Mouse (Mus musculus): Measurements from ENCODE around the gene Ech1. TPM values are rescaled to one million over a fixed set of nuclear protein-coding genes. Genes with fewer than 3 reads are reported as not detected.
A peak's percentile ranks its signal among the peaks of the same experiment; 100 is the strongest.

The Ech1 gene
- total and polyA plus RNA-seq, 2 experiments from 2014 or later = 806 to 823 TPM

DNA sequence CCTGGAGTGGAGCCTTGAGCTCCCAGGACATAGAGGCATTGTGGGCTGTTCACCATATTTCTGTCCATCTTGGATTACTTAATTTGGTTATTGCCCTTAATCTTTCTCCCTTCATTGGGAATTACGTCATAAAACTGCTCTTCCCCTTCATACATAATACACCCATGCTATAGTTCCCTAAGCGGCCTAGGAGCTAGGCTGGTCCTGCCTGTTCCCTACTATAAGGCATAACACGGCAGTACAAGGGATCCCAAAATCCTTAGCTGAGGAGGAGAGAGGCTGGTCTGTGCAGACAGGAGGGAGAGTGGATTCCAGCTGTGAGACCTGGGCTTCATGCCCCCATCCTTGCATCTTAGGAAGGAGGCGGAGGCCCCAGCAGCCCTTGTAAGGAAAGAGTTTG, 7.1 kb upstream of the Ech1 start:
- Histone ChIP-seq H3K4me3 (ENCODE audit: low read depth, low read length) (no peak overlapping the region), H3K9ac (replicated peaks; ENCODE audit: low read depth, low read length) (no peak overlapping the region)
- WGBS = 79% methylated on average over 4 of the region's 4 CpGs

DNA sequence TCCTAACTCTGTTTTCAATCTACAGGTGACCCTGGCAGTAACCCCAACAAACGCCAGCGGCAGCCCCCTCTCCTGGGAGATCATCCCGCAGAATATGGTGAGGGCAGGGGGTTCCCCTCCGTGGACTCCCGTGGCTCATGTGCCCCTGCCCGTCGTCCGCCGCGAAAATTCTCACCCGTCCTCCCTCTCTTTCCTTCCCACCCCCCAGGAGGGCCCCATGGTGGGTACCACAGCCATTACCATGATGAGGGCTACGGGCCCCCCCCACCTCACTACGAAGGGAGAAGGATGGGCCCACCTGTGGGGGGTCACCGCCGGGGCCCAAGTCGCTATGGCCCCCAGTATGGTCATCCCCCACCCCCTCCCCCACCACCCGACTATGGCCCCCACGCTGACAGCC, 6.6 kb upstream of the Ech1 start:
- Histone ChIP-seq H3K27me3 (ENCODE audit: control insufficient read depth, insufficient read depth, low read length) (no peaks in the 10 kb centered on the region), H3K36me3 (replicated peaks; ENCODE audit: control insufficient read depth, insufficient read depth, low read length) (peaks cover 96% of the 10 kb centered on the region), H3K4me2 (ENCODE audit: low read depth, low read length) (no peak overlapping the region), H3K9me3 (replicated peaks; ENCODE audit: control insufficient read depth, low read length) (no peaks in the 10 kb centered on the region), H3K4me1 (ENCODE audit: control insufficient read depth, insufficient read depth) (peaks cover 17% of the 10 kb centered on the region), H3K27ac (ENCODE audit: low read depth) (0 out of 2 replicates have a peak overlapping the region, but pooled peaks have one; percentile 39), H3K9ac (replicated peaks; ENCODE audit: low read depth, low read length) (no peak overlapping the region), H3K4me3 (ENCODE audit: low read depth, low read length) (no peak overlapping the region)
- ATAC-seq (ENCODE audit: insufficient read depth, low read depth) (no peak), DNase-seq (ENCODE audit: low spot score) (no peak)
- no peak for TF ChIP-seq EP300 (IDR thresholded peaks at IDR 0.05; ENCODE audit: low read depth)
- no peak for TF ChIP-seq CTCF (IDR thresholded peaks at IDR 0.05; ENCODE audit: low read depth)
- WGBS = 81% methylated on average over 18 of the region's 18 CpGs

More for the DNA sequence above, 7.1 kb upstream of the Ech1 start:
- peaks cover 21% of the 10 kb centered on the region for H3K4me1 ChIP-seq (ENCODE audit: control insufficient read depth, insufficient read depth)
- H3K4me2 ChIP-seq (ENCODE audit: low read depth, low read length) = no peak overlapping the region
- H3K27ac ChIP-seq (ENCODE audit: low read depth) = peak overlapping the region; percentile 39; the same call in 1 of the 2 replicates
- H3K9me3 ChIP-seq (replicated peaks; ENCODE audit: control insufficient read depth, low read length) = no peaks in the 10 kb centered on the region
- DNase-seq (ENCODE audit: low spot score) = no peak
- H3K36me3 ChIP-seq (replicated peaks; ENCODE audit: control insufficient read depth, insufficient read depth, low read length) = peaks cover 98% of the 10 kb centered on the region
- H3K27me3 ChIP-seq (ENCODE audit: control insufficient read depth, insufficient read depth, low read length) = no peaks in the 10 kb centered on the region
- TF ChIP-seq EP300 (IDR thresholded peaks at IDR 0.05; ENCODE audit: low read depth) (no peak), CTCF (IDR thresholded peaks at IDR 0.05; ENCODE audit: low read depth) (no peak)
- no peak for ATAC-seq (ENCODE audit: insufficient read depth, low read depth)

DNA sequence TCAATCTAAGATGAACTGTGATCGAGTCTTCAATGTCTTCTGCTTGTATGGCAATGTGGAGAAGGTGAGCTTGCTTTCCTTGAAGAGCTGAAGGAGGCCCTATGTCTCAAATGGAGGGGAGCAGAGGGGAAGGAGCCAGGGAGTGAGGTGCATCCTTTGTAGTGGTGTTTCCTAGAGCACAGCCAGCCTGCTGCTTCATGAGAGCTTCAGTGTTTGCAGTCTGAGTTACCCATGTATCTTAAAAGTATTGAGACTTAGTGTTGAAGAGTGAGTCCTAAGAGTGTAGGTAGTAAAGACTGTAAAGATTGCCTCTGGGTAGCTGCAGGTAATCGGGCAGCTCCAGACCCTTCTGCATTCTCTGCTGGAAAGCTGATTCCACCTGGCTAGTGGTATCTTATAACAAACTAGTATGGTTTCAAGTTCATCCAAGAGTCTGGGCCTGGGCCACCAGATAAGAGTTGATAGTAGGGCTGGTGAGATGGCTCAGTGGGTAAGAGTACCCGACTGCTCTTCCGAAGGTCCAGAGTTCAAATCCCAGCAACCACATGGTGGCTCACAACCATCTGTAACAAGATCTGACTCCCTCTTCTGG, 6.1 kb upstream of the Ech1 start:
- H3K9me3 ChIP-seq (replicated peaks; ENCODE audit: control insufficient read depth, low read length) = no peaks in the 10 kb centered on the region
- 72% methylated on average over 4 of the region's 4 CpGs for WGBS
- peaks cover 91% of the 10 kb centered on the region for H3K36me3 ChIP-seq (replicated peaks; ENCODE audit: control insufficient read depth, insufficient read depth, low read length)
- no peak overlapping the region for H3K4me3 ChIP-seq (ENCODE audit: low read depth, low read length)
- no peak overlapping the region for H3K9ac ChIP-seq (replicated peaks; ENCODE audit: low read depth, low read length)
- no peaks in the 10 kb centered on the region for H3K27me3 ChIP-seq (ENCODE audit: control insufficient read depth, insufficient read depth, low read length)
- peaks cover 19% of the 10 kb centered on the region for H3K4me1 ChIP-seq (ENCODE audit: control insufficient read depth, insufficient read depth)
- no peak for DNase-seq (ENCODE audit: low spot score)
- no peak for TF ChIP-seq EP300 (IDR thresholded peaks at IDR 0.05; ENCODE audit: low read depth)
- TF ChIP-seq CTCF (IDR thresholded peaks at IDR 0.05; ENCODE audit: low read depth) = no peak
- no peak overlapping the region for H3K4me2 ChIP-seq (ENCODE audit: low read depth, low read length)
- no peak overlapping the region for H3K27ac ChIP-seq (ENCODE audit: low read depth)
- ATAC-seq (ENCODE audit: insufficient read depth, low read depth) = no peak

DNA sequence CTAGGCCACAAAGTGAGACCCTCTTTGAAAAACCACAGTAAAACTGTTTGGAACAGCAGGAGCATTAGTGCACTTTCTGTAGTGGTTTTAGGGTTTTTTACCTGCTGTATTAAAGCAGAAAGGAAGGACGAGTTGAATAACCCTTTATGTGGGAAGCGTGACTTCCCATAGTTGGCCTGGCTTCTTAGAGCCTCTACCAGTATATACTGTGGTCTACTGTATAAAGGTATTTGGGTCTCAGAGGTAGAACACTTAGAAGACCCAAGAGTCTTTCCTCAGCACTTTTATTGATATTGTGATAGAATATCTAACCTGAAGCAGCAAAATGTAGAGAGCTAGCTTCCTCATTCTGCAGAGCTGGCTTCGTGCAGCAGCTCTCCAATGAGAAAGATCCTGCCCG, 5.4 kb upstream of the Ech1 start:
- DNase-seq (ENCODE audit: low spot score) (no peak), ATAC-seq (ENCODE audit: insufficient read depth, low read depth) (no peak)
- H3K9me3 ChIP-seq (replicated peaks; ENCODE audit: control insufficient read depth, low read length) = no peaks in the 10 kb centered on the region
- peak overlapping the region; percentile 66 for H3K27ac ChIP-seq (ENCODE audit: low read depth)
- no peak overlapping the region for H3K4me2 ChIP-seq (ENCODE audit: low read depth, low read length)
- peaks cover 19% of the 10 kb centered on the region for H3K4me1 ChIP-seq (ENCODE audit: control insufficient read depth, insufficient read depth)
- no peaks in the 10 kb centered on the region for H3K27me3 ChIP-seq (ENCODE audit: control insufficient read depth, insufficient read depth, low read length)
- TF ChIP-seq EP300 (IDR thresholded peaks at IDR 0.05; ENCODE audit: low read depth) (no peak), CTCF (IDR thresholded peaks at IDR 0.05; ENCODE audit: low read depth) (no peak)
- 79% methylated on average over 4 of the region's 4 CpGs for WGBS
- no peak overlapping the region for H3K9ac ChIP-seq (replicated peaks; ENCODE audit: low read depth, low read length)
- peaks cover 84% of the 10 kb centered on the region for H3K36me3 ChIP-seq (replicated peaks; ENCODE audit: control insufficient read depth, insufficient read depth, low read length)
- no peak overlapping the region for H3K4me3 ChIP-seq (ENCODE audit: low read depth, low read length)

DNA sequence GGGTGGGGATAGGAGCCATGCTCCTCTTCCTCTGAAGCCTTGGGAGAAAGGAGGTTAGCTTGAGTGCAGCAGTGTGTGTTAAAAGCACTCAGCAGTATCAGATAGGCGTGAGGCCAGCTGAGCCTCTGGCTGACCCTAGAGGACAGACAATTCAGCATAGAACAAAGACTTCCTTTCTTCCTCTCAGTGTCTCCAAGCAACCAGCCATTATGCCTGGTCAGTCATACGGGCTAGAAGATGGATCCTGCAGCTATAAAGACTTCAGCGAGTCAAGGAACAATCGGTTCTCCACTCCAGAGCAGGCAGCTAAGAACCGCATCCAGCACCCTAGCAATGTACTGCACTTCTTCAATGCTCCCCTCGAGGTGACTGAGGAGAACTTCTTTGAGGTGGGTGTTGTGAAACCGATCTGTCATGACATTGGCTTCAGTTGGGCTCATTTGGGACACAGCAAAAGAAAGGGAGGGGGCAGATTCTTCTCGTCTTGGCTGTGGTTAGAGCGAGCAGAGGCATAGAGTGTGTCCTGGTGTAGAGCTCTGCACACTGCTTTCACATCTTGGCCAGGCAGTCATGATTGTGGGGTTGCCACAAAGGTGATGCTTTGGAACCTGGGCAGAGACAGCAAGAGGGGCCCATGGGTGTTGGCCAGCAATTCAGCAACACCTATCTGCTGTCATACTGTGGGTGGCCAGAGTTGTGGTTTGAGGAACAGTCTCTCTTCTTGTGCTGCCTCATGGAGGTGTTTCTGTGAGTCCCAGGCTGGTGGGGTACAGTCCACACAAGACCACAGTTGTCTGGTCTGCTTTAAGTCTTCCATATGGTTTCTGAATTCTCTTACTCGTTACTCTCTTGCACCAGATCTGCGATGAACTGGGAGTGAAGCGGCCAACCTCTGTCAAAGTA, 4.4 kb upstream of the Ech1 start:
- DNase-seq (ENCODE audit: low spot score) = no peak
- Histone ChIP-seq H3K4me2 (ENCODE audit: low read depth, low read length) (no peak overlapping the region), H3K4me3 (ENCODE audit: low read depth, low read length) (no peak overlapping the region), H3K9me3 (replicated peaks; ENCODE audit: control insufficient read depth, low read length) (no peaks in the 10 kb centered on the region), H3K27me3 (ENCODE audit: control insufficient read depth, insufficient read depth, low read length) (no peaks in the 10 kb centered on the region), H3K9ac (replicated peaks; ENCODE audit: low read depth, low read length) (no peak overlapping the region), H3K4me1 (ENCODE audit: control insufficient read depth, insufficient read depth) (peaks cover 19% of the 10 kb centered on the region), H3K27ac (ENCODE audit: low read depth) (peak overlapping the region; percentile 66), H3K36me3 (replicated peaks; ENCODE audit: control insufficient read depth, insufficient read depth, low read length) (peaks cover 74% of the 10 kb centered on the region)
- 52% methylated on average over 12 of the region's 12 CpGs for WGBS
- TF ChIP-seq EP300 (IDR thresholded peaks at IDR 0.05; ENCODE audit: low read depth) (no peak), CTCF (IDR thresholded peaks at IDR 0.05; ENCODE audit: low read depth) (no peak)
- no peak for ATAC-seq (ENCODE audit: insufficient read depth, low read depth)

Data from heart, postnatal 0 days (tissue).